In genomic region chr4:108999999-109000950, GRCm38 (mm10) we compare ENCODE assay signal across 8 mouse cellular contexts. TPM values are rescaled to one million over a fixed set of nuclear protein-coding genes. Genes with fewer than 3 reads are reported as not detected.
DNase-seq lines count a peak whose midpoint lies in the region; ATAC-seq and TF ChIP-seq lines count a peak whose summit lies in the region.

Gene Nrd1, plus strand, starts transcription at chr4:109000655.

- TF ChIP-seq CTCF in bone marrow, adult 2 months (IDR thresholded peaks at IDR 0.05; ENCODE audit: control insufficient read depth, insufficient read depth, low read length): no peak
- TF ChIP-seq CTCF in midbrain, postnatal 0 days (IDR thresholded peaks at IDR 0.05): no peak

- ATAC-seq in embryonic facial prominence, embryonic 15.5 days (ENCODE audit: insufficient number of reproducible peaks, low FRiP score, low TSS enrichment, low read depth): peak; percentile 99
- peak; percentile 100 for ATAC-seq in limb, embryonic 14.5 days (ENCODE audit: low FRiP score, low read depth)
- ATAC-seq in midbrain, postnatal 0 days (ENCODE audit: low FRiP score): peak; percentile 100

- peak; percentile 98 for TF ChIP-seq POLR2A in bone marrow, adult 2 months (IDR thresholded peaks at IDR 0.05; ENCODE audit: borderline replicate concordance, control insufficient read depth, low read depth, low read length)
- TF ChIP-seq POLR2A in limb, embryonic 14.5 days (IDR thresholded peaks at IDR 0.05; ENCODE audit: borderline replicate concordance, extremely low read depth, insufficient read depth, insufficient read length): peak; percentile 91; the same call in 1 of the 2 replicates

- H3K9me3 ChIP-seq in embryonic facial prominence, embryonic 15.5 days (replicated peaks): no peaks in the 10 kb centered on the region
- H3K9me3 ChIP-seq in limb, embryonic 14.5 days (ENCODE audit: control insufficient read depth, low read length): no peaks in the 10 kb centered on the region
- no peaks in the 10 kb centered on the region for H3K9me3 ChIP-seq in midbrain, postnatal 0 days (ENCODE audit: low read length)

- peak within 1 kb of the TSS; percentile 64 for H3K4me2 ChIP-seq in embryonic facial prominence, embryonic 15.5 days (replicated peaks)
- peak within 1 kb of the TSS; percentile 64 for H3K4me2 ChIP-seq in limb, embryonic 14.5 days (replicated peaks; ENCODE audit: low read depth, low read length, severe bottlenecking)
- peak within 1 kb of the TSS; percentile 76 for H3K4me2 ChIP-seq in midbrain, postnatal 0 days (ENCODE audit: low read depth, low read length, poor library complexity, severe bottlenecking)

- peak within 1 kb of the TSS; percentile 95 for H3K27ac ChIP-seq in bone marrow, adult 2 months (ENCODE audit: control insufficient read depth, insufficient read depth, low read depth, low read length, poor library complexity)
- peak within 1 kb of the TSS; percentile 98 for H3K27ac ChIP-seq in embryonic facial prominence, embryonic 15.5 days (replicated peaks)
- H3K27ac ChIP-seq in limb, embryonic 14.5 days (replicated peaks; ENCODE audit: low read depth, low read length): peak within 1 kb of the TSS; percentile 92
- H3K27ac ChIP-seq in midbrain, postnatal 0 days (ENCODE audit: low read depth, low read length): peak within 1 kb of the TSS; percentile 91

- peaks cover 9% of the 10 kb centered on the region; the same call in 1 of the 2 replicates for H3K36me3 ChIP-seq in embryonic facial prominence, embryonic 15.5 days
- H3K36me3 ChIP-seq in limb, embryonic 14.5 days (ENCODE audit: control insufficient read depth, insufficient read depth, low read length): peaks cover 5% of the 10 kb centered on the region; the same call in 1 of the 2 replicates
- H3K36me3 ChIP-seq in midbrain, postnatal 0 days (ENCODE audit: insufficient read depth, low read length): peaks cover 2% of the 10 kb centered on the region; the same call in 1 of the 2 replicates

- under 1% methylated on average over 58 of the region's 58 CpGs for WGBS in bone marrow, adult 2 months
- under 1% methylated on average over 56 of the region's 58 CpGs for WGBS in embryonic facial prominence, embryonic 15.5 days
- WGBS in limb, embryonic 14.5 days: under 1% methylated on average over 57 of the region's 58 CpGs
- under 1% methylated on average over 58 of the region's 58 CpGs for WGBS in midbrain, postnatal 0 days

- peak; percentile 100 for DNase-seq in 416B (ENCODE audit: low read depth)
- peak; percentile 100 for DNase-seq in heart, adult 8-10 months (ENCODE audit: low spot score)
- DNase-seq in kidney, adult 9 months: peak; percentile 99
- peak; percentile 99 for DNase-seq in limb, embryonic 14.5 days (ENCODE audit: low spot score)
- DNase-seq in midbrain, postnatal 0 days (ENCODE audit: low spot score): peak; percentile 99
- peak; percentile 97 to 98 for DNase-seq in spleen, postnatal 14 days (ENCODE audit: low spot score in 2 of 2)

- H3K4me1 ChIP-seq in bone marrow, adult 2 months (ENCODE audit: control insufficient read depth, insufficient read depth, low read length): no peaks in the 10 kb centered on the region; the same call in 1 of the 2 replicates
- peaks cover 18% of the 10 kb centered on the region for H3K4me1 ChIP-seq in embryonic facial prominence, embryonic 15.5 days
- H3K4me1 ChIP-seq in limb, embryonic 14.5 days (ENCODE audit: control insufficient read depth, insufficient read depth, low read length): peaks cover 16% of the 10 kb centered on the region; the same call in 1 of the 2 replicates
- H3K4me1 ChIP-seq in midbrain, postnatal 0 days (ENCODE audit: insufficient read depth, low read length): peaks cover 13% of the 10 kb centered on the region

- H3K9ac ChIP-seq in embryonic facial prominence, embryonic 15.5 days: peak within 1 kb of the TSS; percentile 87
- H3K9ac ChIP-seq in limb, embryonic 14.5 days (ENCODE audit: low read depth, low read length, severe bottlenecking): peak within 1 kb of the TSS; percentile 81
- peak within 1 kb of the TSS; percentile 75 for H3K9ac ChIP-seq in midbrain, postnatal 0 days (replicated peaks; ENCODE audit: low read length, poor library complexity, severe bottlenecking)

- H3K4me3 ChIP-seq in bone marrow, adult 2 months (replicated peaks; ENCODE audit: control insufficient read depth, low read depth, low read length): peak within 1 kb of the TSS; percentile 91
- H3K4me3 ChIP-seq in embryonic facial prominence, embryonic 15.5 days (replicated peaks): peak within 1 kb of the TSS; percentile 93
- H3K4me3 ChIP-seq in limb, embryonic 14.5 days (replicated peaks; ENCODE audit: low read length): peak within 1 kb of the TSS; percentile 74
- H3K4me3 ChIP-seq in midbrain, postnatal 0 days (ENCODE audit: low read depth, low read length): peak within 1 kb of the TSS; percentile 80

- no peaks in the 10 kb centered on the region for H3K27me3 ChIP-seq in embryonic facial prominence, embryonic 15.5 days
- no peaks in the 10 kb centered on the region for H3K27me3 ChIP-seq in limb, embryonic 14.5 days (ENCODE audit: control insufficient read depth, insufficient read depth, low read length)
- H3K27me3 ChIP-seq in midbrain, postnatal 0 days (ENCODE audit: insufficient read depth, low read length): no peaks in the 10 kb centered on the region

RNA-seq across cellular contexts. Expression of gene Nrd1, which starts in this region (rescaled TPM):
- 61.2 and 113 TPM in 2 replicates for polyA plus RNA-seq in bone marrow, adult 2 months (2011; ENCODE audit: insufficient read depth, insufficient read length, low replicate concordance, missing spikeins)
- polyA plus RNA-seq in embryonic facial prominence, embryonic 15.5 days (2015; fragmentation: Nextera tagmentation; extraction: Ambion mirVana): 72.4 and 75.4 TPM in 2 replicates
- total RNA-seq in heart, adult 8-10 months (2022): 100 to 1,000 TPM; 123 to 146 (median 141) TPM
- polyA plus RNA-seq in limb, embryonic 14.5 days (2012; rRNA removed): 114 and 133 TPM in 2 replicates
- polyA plus RNA-seq in limb, embryonic 14.5 days (2014; fragmentation: Nextera tagmentation; extraction: Ambion mirVana): 50.1 and 50.6 TPM in 2 replicates
- total RNA-seq in midbrain, postnatal 0 days (2014; rRNA removed): 63.8 and 64.6 TPM in 2 replicates
- polyA plus RNA-seq in midbrain, postnatal 0 days (2015; fragmentation: Nextera tagmentation; extraction: Ambion mirVana): 46.0 and 61.4 TPM in 2 replicates

Comparison
In these comparisons a context has a peak if more than half of its experiments do, and no peak if none do; other contexts are left out.
1. Peak in every context shown above with its lines: DNase-seq, ATAC-seq, H3K4me3 ChIP-seq and H3K27ac ChIP-seq.